Mouse (Mus musculus) G1E (cell line): ENCODE data around the gene Tenm2.

Experiments
- CTCF ChIP-seq: IDR thresholded peaks from 2 replicates; pipeline ENCODE4 v1.5.1; 2012; ENCODE audit warnings: low read depth, low read length, inconsistent platforms, mixed read lengths
- GATA2 ChIP-seq: IDR thresholded peaks from 2 replicates; pipeline ENCODE4 v1.6.1; 2012; ENCODE audit warnings: low read depth, low read length, inconsistent platforms, borderline replicate concordance

DNA sequence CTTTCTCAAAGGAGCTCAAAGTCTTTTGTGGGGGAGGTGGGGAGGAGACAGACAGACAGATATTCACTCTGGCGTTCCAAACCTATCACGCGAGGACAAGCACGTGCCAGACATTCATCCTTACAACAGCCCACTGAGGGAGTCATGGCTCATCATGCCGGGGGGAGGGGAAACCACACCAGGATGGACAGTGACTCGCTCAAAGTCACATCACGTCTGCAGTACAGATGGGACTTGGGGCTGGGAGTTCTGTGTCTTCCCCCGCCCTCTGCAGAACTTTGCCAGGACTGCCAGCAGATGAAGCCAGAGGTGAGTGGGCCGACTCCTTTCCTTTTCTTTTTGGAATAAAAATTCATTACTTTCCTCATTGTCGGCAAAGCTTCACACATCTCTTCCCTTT, 1095.4 kb downstream of the Tenm2 start:
- no peak for TF ChIP-seq CTCF
- no peak for TF ChIP-seq GATA2
